Mouse (Mus musculus) stomach, postnatal 0 days (tissue): ENCODE measurements around the gene Fam214b.

ENCODE experiments used
- CTCF ChIP-seq: IDR thresholded peaks from 2 replicates; pipeline ENCODE4 v1.5.1; 2016; ENCODE audit warnings: antibody characterized with exemption, low read depth, mild to moderate bottlenecking, moderate library complexity
- EP300 ChIP-seq: optimal IDR thresholded peaks from 2 replicates; pipeline ENCODE3; 2016; ENCODE audit warnings: antibody characterized with exemption

DNA sequence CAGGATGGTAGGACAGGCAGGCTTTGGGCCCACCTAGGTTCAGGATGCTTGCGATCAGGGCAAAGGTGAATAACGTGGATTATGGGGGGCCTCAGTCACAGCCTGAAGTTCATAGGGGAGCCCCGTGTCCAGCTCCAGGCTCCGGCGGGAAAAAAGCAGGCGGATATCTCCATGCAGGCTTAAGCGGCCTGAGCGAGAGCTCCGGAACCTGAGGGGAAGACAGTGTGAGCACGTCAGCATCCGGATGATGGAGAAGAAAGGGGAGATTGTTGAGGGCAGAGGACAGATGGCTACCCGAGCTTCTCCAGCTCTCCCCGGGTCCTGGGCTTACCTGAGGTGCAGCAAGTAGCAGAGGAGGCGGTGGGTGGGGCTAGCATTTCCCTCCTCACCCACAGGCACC is 12.5 kb downstream of the Fam214b start:
- no peak for TF ChIP-seq CTCF
- TF ChIP-seq EP300, result no peak
